Mouse (Mus musculus): Measurements from ENCODE around the gene 2510009E07Rik.

Gene 2510009E07Rik

GRCm38 (mm10) chr16:21694463-21695241 lies at the start of gene 2510009E07Rik:
Gene 2510009E07Rik, minus strand, starts transcription at chr16:21694665.
- DNase-seq (ENCODE audit: low spot score in 2 of 2) = peak; percentile 5 to 25

GRCm38 (mm10) chr16:21743401-21743800 lies 48.9 kb upstream of the 2510009E07Rik start:
- DNase-seq (ENCODE audit: low spot score in 2 of 2) = no peak

- DNase-seq (ENCODE audit: low spot score in 2 of 2) = no peak
These were observed 48.4 kb upstream of the 2510009E07Rik start for GRCm38 (mm10) chr16:21742898-21743297.

GRCm38 (mm10) chr16:21742191-21742870 lies 47.9 kb upstream of the 2510009E07Rik start:
- DNase-seq (ENCODE audit: low spot score in 2 of 2) = no peak

- DNase-seq (ENCODE audit: low spot score in 2 of 2) = no peak
These were observed 47.1 kb upstream of the 2510009E07Rik start for GRCm38 (mm10) chr16:21741542-21741941.

- no peak for DNase-seq (ENCODE audit: low spot score in 2 of 2)
These were observed 41.2 kb upstream of the 2510009E07Rik start for GRCm38 (mm10) chr16:21735638-21736037.

- peak; percentile 50 to 65 for DNase-seq (ENCODE audit: low spot score in 2 of 2)
These were observed 33.5 kb upstream of the 2510009E07Rik start for GRCm38 (mm10) chr16:21727897-21728364.

- DNase-seq (ENCODE audit: low spot score in 2 of 2) = no peak
These were observed 33.0 kb upstream of the 2510009E07Rik start for GRCm38 (mm10) chr16:21727421-21727820.

GRCm38 (mm10) chr16:21724261-21724660 lies 29.8 kb upstream of the 2510009E07Rik start:
- no peak for DNase-seq (ENCODE audit: low spot score in 2 of 2)

- no peak for DNase-seq (ENCODE audit: low spot score in 2 of 2)
These were observed 25.3 kb upstream of the 2510009E07Rik start for GRCm38 (mm10) chr16:21719770-21720169.

GRCm38 (mm10) chr16:21714516-21714915 lies 20.1 kb upstream of the 2510009E07Rik start:
- DNase-seq (ENCODE audit: low spot score in 2 of 2) = no peak

- DNase-seq (ENCODE audit: low spot score in 2 of 2) = no peak
These were observed 15.9 kb upstream of the 2510009E07Rik start for GRCm38 (mm10) chr16:21710321-21710720.

GRCm38 (mm10) chr16:21704691-21705090 lies 10.2 kb upstream of the 2510009E07Rik start:
- no peak for DNase-seq (ENCODE audit: low spot score in 2 of 2)

GRCm38 (mm10) chr16:21702314-21702690 lies 7.8 kb upstream of the 2510009E07Rik start:
- DNase-seq (ENCODE audit: low spot score in 2 of 2) = no peak

GRCm38 (mm10) chr16:21701611-21702313 lies 7.3 kb upstream of the 2510009E07Rik start:
- no peak for DNase-seq (ENCODE audit: low spot score in 2 of 2)

GRCm38 (mm10) chr16:21698136-21698535 lies 3.7 kb upstream of the 2510009E07Rik start:
- no peak for DNase-seq (ENCODE audit: low spot score in 2 of 2)

- no peak for DNase-seq (ENCODE audit: low spot score in 2 of 2)
These were observed 2.5 kb upstream of the 2510009E07Rik start for GRCm38 (mm10) chr16:21696946-21697345.

- no peak for DNase-seq (ENCODE audit: low spot score in 2 of 2)
These were observed 745 bp upstream of the 2510009E07Rik start for GRCm38 (mm10) chr16:21695242-21695578.

GRCm38 (mm10) chr16:21693981-21694462 lies 443 bp downstream of the 2510009E07Rik start:
- DNase-seq (ENCODE audit: low spot score in 2 of 2) = peak in 1 of 2 experiments; percentile 31

- DNase-seq (ENCODE audit: low spot score in 2 of 2) = peak in 1 of 2 experiments; percentile 3
These were observed 4.2 kb downstream of the 2510009E07Rik start for GRCm38 (mm10) chr16:21690216-21690755.

- DNase-seq (ENCODE audit: low spot score in 2 of 2) = peak; percentile 8 to 19
These were observed 5.3 kb downstream of the 2510009E07Rik start for GRCm38 (mm10) chr16:21689141-21689540.

GRCm38 (mm10) chr16:21687406-21687805 lies 7.1 kb downstream of the 2510009E07Rik start:
- no peak for DNase-seq (ENCODE audit: low spot score in 2 of 2)

Measured in natural killer cell, adult 2 months (primary cell).